Mouse (Mus musculus) intestine, postnatal 0 days (tissue): ENCODE data around the gene Htra1. TPM values are rescaled to one million over a fixed set of nuclear protein-coding genes. Genes with fewer than 3 reads are reported as not detected.

Source experiments
- ATAC-seq: fragments of 200-750 bp; cut with Nextera tagmentation; 2 replicates; pipeline ENCODE4 v1.8.0; 2017; ENCODE audit warnings: mild to moderate bottlenecking, moderate TSS enrichment, moderate library complexity
- H3K27ac ChIP-seq: fragments of 300-500 bp; sonication (generic); 2 replicates; pipeline ENCODE4 v1.5.1; 2014; ENCODE audit warnings: mild to moderate bottlenecking, low read depth, low read length, moderate library complexity
- H3K27me3 ChIP-seq: fragments of 300-500 bp; sonication (generic); replicated peaks from 2 replicates; pipeline ENCODE4 v1.6.1; 2014; ENCODE audit warnings: low read length, mixed read lengths; ENCODE audit not compliant: control insufficient read depth, insufficient read depth
- H3K36me3 ChIP-seq: fragments of 300-500 bp; sonication (generic); 2 replicates; pipeline ENCODE4 v1.6.1; 2014; ENCODE audit warnings: mild to moderate bottlenecking, moderate library complexity; ENCODE audit not compliant: control insufficient read depth, insufficient read depth
- H3K4me1 ChIP-seq: fragments of 300-500 bp; sonication (generic); replicated peaks from 2 replicates; pipeline ENCODE4 v1.6.1; 2014; ENCODE audit warnings: antibody characterized with exemption, low read length, mixed read lengths; ENCODE audit not compliant: control insufficient read depth, insufficient read depth
- H3K4me2 ChIP-seq: fragments of 300-500 bp; sonication (generic); replicated peaks from 2 replicates; pipeline ENCODE4 v1.6.1; 2014; ENCODE audit warnings: low read depth, mild to moderate bottlenecking, moderate library complexity
- H3K4me3 ChIP-seq: fragments of 300-500 bp; sonication (generic); 2 replicates; pipeline ENCODE4 v1.5.1; 2014; ENCODE audit warnings: low read depth, low read length
- H3K9ac ChIP-seq: fragments of 300-500 bp; sonication (generic); 2 replicates; pipeline ENCODE4 v1.6.1; 2014; ENCODE audit warnings: mild to moderate bottlenecking, low read depth, low read length
- H3K9me3 ChIP-seq: fragments of 300-500 bp; sonication (generic); 2 replicates; pipeline ENCODE4 v1.6.1; 2016; ENCODE audit warnings: mixed run types; ENCODE audit not compliant: control insufficient read depth
- CTCF ChIP-seq: sonication (generic); IDR thresholded peaks from 2 replicates; pipeline ENCODE4 v1.5.1; 2016; ENCODE audit warnings: low read depth, mild to moderate bottlenecking, control low read depth, antibody characterized with exemption, moderate library complexity
- WGBS: fragments of 180-500 bp; shearing (Covaris S2); extraction: QIAGEN DNeasy Blood & Tissue Kit; methylation state at CpG from one replicate; pipeline ENCODE4 v1.1.7; 2014; 5-methylcytosine and 5-hydroxymethylcytosine counted together
- polyA plus RNA-seq: library from polyadenylated mRNA; unstranded; fragments of >200 nt; fragmentation: Nextera tagmentation; extraction: Ambion mirVana; gene quantifications from 2 replicates; pipeline ENCODE4 v1.2.1, GENCODE M21; 2015

Gene Htra1
- polyA plus RNA-seq, 1 experiment from 2014 or later: 15.5 TPM

DNA sequence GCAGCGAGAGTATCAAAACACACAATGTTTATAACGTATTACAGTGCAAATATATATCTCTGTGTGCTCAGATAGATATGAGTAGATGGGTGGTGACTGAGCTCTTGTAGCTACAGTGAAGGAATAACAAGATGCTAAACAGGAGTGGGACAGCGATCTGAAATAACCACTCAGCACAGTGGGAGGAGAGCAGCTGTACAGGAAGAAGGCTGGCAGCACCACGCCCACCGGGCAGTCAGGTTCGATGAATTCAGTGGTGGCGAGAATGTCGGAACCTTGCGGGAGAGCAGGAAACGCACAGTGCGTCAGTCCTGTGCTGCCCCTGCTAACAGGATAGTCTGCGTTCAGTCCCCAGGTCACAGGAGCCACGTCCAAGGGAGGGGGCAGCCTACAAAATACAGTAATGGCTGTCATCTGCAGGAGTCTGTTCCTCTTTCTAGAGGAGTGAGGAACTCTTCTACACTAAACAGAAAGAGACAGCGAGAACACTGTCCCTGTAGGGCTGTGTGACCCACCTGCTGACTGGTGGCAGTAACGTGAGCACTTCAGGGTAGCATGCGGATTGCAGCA, 32.3 kb upstream of the Htra1 start:
- no peaks in the 10 kb centered on the region for H3K9me3 ChIP-seq
- WGBS: 78% methylated on average over 16 of the region's 16 CpGs
- H3K27me3 ChIP-seq: no peaks in the 10 kb centered on the region
- no peak overlapping the region for H3K4me3 ChIP-seq
- peaks cover 52% of the 10 kb centered on the region for H3K36me3 ChIP-seq
- no peak overlapping the region for H3K27ac ChIP-seq
- no peak overlapping the region for H3K9ac ChIP-seq
- ATAC-seq: no peak
- no peak for TF ChIP-seq CTCF
- H3K4me2 ChIP-seq: no peak overlapping the region
- H3K4me1 ChIP-seq: no peaks in the 10 kb centered on the region

DNA sequence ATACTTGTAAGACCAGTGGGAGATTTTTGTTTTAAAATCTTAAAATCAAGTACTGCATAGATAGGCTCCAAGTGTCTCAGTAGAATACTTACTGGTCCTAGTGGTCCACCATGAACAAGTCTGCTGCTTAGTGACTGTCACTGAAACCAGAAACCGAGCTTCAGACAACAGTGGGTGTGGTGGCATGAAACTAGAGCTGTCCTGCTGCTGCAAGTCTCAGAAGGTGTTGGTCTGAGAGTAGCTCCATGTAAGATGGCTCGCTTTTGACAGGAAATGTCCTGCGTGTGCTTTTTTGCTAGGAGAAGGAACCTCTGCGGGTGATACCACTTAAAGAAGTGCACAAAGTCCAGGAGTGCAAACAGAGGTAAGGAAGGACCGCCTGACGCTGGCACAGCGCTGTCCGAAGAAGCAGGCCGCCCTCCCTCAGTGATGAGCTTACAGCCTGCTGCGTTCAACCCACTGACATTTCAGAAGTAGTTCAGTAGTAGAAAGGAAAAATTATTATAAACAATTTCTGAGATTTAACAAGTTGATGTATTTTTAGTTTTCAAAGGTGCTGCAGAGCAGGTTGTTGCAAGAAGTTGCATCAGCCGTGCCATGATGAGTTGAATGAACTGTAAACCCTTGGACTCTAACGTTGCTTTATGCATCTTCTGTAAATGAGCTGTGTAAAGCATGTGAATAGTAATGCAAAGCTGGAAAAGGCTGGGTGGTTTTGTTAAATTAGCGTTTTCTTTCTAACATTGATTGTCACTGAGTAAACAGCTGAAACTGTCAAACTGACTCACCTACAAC, 31.1 kb upstream of the Htra1 start:
- no peaks in the 10 kb centered on the region for H3K27me3 ChIP-seq
- 78% methylated on average over 13 of the region's 13 CpGs for WGBS
- 0 out of 2 replicates have a peak overlapping the region, but pooled peaks have one; percentile 15 for H3K27ac ChIP-seq
- peaks cover 60% of the 10 kb centered on the region for H3K36me3 ChIP-seq
- H3K4me3 ChIP-seq: no peak overlapping the region
- no peak overlapping the region for H3K4me2 ChIP-seq
- no peaks in the 10 kb centered on the region for H3K4me1 ChIP-seq
- H3K9me3 ChIP-seq: no peaks in the 10 kb centered on the region
- TF ChIP-seq CTCF: no peak
- ATAC-seq: no peak
- no peak overlapping the region for H3K9ac ChIP-seq

DNA sequence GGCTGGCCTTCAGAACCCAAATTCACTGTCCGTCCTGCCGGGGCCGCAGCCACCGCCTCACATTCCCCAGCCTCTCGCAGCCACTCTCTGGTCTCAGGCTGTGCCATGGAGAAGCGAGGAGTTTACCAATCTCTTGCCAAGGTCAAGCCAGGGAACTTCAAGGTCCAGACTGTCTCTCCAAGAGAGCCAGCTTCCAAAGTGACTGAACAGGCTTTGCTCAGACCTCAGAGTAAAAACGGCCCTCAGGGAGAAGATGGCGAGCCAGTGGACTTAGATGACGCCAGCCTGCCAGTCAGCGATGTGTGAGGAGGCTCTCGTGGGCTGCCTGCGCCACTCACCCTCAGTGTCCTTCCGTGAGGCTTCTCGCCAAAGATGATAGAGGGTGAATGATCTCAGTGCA, 25.1 kb upstream of the Htra1 start:
- no peak for ATAC-seq
- Histone ChIP-seq H3K27ac (no peak overlapping the region), H3K4me3 (no peak overlapping the region), H3K4me1 (no peaks in the 10 kb centered on the region), H3K36me3 (peaks cover 35% of the 10 kb centered on the region), H3K9ac (no peak overlapping the region), H3K9me3 (no peaks in the 10 kb centered on the region), H3K4me2 (no peak overlapping the region), H3K27me3 (no peaks in the 10 kb centered on the region)
- TF ChIP-seq CTCF: no peak
- WGBS: 88% methylated on average over 14 of the region's 14 CpGs

DNA sequence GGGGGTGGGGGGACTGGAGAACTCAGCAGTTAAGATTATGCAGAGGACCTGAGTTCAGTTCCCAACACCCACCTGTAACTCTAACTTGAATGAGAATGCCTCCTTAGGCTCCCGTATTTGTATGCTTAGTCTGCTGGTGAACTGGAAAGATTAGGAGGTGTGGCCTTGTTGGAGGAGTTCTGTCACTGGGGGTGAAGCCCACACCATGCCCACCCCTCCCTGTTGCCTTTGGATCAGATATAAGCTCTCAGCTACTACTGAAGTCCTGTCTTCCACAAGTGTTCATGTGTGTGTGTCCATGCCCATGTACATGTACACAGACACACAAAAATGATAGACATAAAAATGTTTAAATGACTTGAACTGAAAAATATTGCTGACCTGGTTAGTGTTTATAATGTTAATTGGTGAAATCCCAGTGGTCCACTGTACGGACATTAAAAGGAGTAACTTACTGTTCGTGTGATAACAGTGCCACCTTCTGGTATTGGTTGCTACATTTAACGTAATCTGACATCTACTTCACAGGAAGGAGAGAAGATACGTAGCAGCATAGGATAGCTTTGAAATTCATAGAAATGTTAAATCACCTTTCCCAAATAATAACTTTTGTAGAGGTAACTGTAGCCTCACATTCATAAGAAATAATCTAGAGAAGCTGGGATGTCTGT, 21.1 kb upstream of the Htra1 start:
- no peak overlapping the region for H3K4me3 ChIP-seq
- H3K27me3 ChIP-seq: no peaks in the 10 kb centered on the region
- TF ChIP-seq CTCF: peak; percentile 82
- H3K9me3 ChIP-seq: no peaks in the 10 kb centered on the region
- no peak overlapping the region for H3K4me2 ChIP-seq
- H3K36me3 ChIP-seq: peaks cover 17% of the 10 kb centered on the region; the same call in 1 of the 2 replicates
- H3K27ac ChIP-seq: no peak overlapping the region
- no peak for ATAC-seq
- 50% methylated on average over 5 of the region's 5 CpGs for WGBS
- H3K9ac ChIP-seq: no peak overlapping the region
- no peaks in the 10 kb centered on the region for H3K4me1 ChIP-seq

DNA sequence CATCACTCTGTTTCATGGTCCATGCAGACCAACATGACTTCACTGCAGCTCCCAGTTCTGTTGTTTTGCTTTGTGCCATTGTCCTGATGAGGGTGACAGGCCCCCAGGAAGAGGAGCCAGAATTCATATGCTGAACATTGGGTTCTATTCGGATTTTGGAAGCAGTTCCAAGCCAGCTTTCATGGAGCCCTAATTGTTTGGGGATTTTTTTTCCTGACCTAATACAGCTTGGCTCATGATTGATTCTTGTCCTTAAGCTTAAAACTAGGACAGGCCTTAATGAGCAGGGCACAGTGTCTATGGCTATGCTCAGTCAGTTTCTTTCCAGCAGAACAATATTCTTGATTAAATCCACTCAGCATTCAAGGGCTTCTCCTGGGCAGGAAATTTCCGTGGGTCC, 17.7 kb upstream of the Htra1 start:
- H3K36me3 ChIP-seq: 0 out of 2 replicates have a peak, but pooled peaks cover 4% of the 10 kb centered on the region
- H3K27me3 ChIP-seq: no peaks in the 10 kb centered on the region
- no peaks in the 10 kb centered on the region for H3K9me3 ChIP-seq
- no peak overlapping the region for H3K4me2 ChIP-seq
- H3K9ac ChIP-seq: no peak overlapping the region
- TF ChIP-seq CTCF: no peak
- no peak for ATAC-seq
- H3K4me1 ChIP-seq: no peaks in the 10 kb centered on the region
- H3K4me3 ChIP-seq: no peak overlapping the region
- H3K27ac ChIP-seq: no peak overlapping the region
- 62% methylated on average over 2 of the region's 2 CpGs for WGBS

DNA sequence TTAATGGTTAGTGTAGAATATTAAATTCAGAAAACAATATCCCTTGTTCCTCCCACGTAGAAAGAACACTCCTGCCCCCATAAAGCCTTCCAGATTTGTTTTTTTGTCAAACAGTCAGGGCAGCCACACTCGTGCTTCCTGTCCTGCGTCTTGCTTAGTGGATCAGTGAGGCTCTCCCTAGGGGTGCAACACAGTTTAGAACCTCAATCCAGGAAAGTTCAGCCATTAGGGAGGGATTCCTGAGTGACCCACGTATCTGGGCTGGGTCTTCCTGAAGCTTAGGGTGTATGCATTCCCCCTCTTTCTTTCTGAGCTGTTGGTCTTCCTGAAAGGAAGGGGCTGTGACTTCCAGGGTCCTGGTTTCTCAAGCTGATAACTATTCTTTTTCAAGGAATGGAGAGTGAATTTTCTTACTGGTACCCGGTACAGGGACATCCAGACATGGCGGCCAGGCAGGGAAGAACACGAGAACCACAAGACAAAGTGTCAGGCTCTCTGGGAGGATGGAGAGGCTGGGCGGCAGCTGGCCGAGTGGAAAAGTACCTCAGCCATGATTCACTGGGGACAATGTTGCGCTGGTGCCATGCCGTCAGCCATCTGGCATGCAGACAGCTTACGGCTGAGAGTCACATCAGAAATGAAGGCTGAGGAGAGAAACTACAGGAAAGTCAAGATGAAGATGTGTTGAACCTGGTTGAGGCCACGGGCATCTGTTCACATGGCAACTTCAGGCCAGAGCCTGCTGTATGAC, 12.8 kb upstream of the Htra1 start:
- Histone ChIP-seq H3K36me3 (no peaks in the 10 kb centered on the region), H3K27me3 (no peaks in the 10 kb centered on the region), H3K4me3 (no peak overlapping the region), H3K27ac (no peak overlapping the region), H3K4me2 (no peak overlapping the region), H3K9me3 (no peaks in the 10 kb centered on the region), H3K9ac (no peak overlapping the region), H3K4me1 (no peaks in the 10 kb centered on the region)
- TF ChIP-seq CTCF: no peak
- 68% methylated on average over 13 of the region's 13 CpGs for WGBS
- no peak for ATAC-seq
